Mouse (Mus musculus) heart, embryonic 14.5 days (tissue): ENCODE results near the gene Tmem198. TPM values are rescaled to one million over a fixed set of nuclear protein-coding genes. Genes with fewer than 3 reads are reported as not detected.

Source experiments
- ATAC-seq: fragments of 200-750 bp; cut with Nextera tagmentation; 2 replicates; pipeline ENCODE4 v1.8.0; 2017; ENCODE audit warnings: low read depth, moderate TSS enrichment; ENCODE audit not compliant: insufficient number of reproducible peaks, insufficient read depth, low FRiP score
- H3K27ac ChIP-seq, 2 experiments: fragments of 200-500 bp in 1 of 2; fragments of 300-500 bp in 1 of 2; sonication (generic) in 1 of 2; replicated peaks in 1 of 2; 2 replicates each; pipeline ENCODE4 v1.5.1; 2012 to 2014; ENCODE audit warnings: low read depth in 2 of 2, low read length in 2 of 2, control low read depth in 1 of 2, mild to moderate bottlenecking in 1 of 2, mixed read lengths in 1 of 2; ENCODE audit not compliant: control insufficient read depth in 1 of 2, insufficient read depth in 1 of 2
- H3K27me3 ChIP-seq: fragments of 300-500 bp; sonication (generic); 2 replicates; pipeline ENCODE4 v1.6.1; 2014; ENCODE audit warnings: mild to moderate bottlenecking, low read length, control low read depth; ENCODE audit not compliant: control insufficient read depth, insufficient read depth
- H3K36me3 ChIP-seq: fragments of 300-500 bp; sonication (generic); 2 replicates; pipeline ENCODE4 v1.6.1; 2014; ENCODE audit warnings: mild to moderate bottlenecking, control low read depth, low read length, mixed read lengths; ENCODE audit not compliant: control insufficient read depth, insufficient read depth
- H3K4me1 ChIP-seq, 2 experiments: fragments of 200-500 bp in 1 of 2; fragments of 300-500 bp in 1 of 2; sonication (generic) in 1 of 2; 2 replicates each; pipeline ENCODE4 v1.6.1; 2012 to 2014; ENCODE audit warnings: low read length in 2 of 2, control low read depth in 1 of 2, mixed read lengths in 1 of 2; ENCODE audit not compliant: control insufficient read depth in 2 of 2, insufficient read depth in 2 of 2
- H3K4me2 ChIP-seq: fragments of 300-500 bp; sonication (generic); 2 replicates; pipeline ENCODE4 v1.6.1; 2014; ENCODE audit warnings: mild to moderate bottlenecking, low read length
- H3K4me3 ChIP-seq, 2 experiments: fragments of 200-500 bp in 1 of 2; fragments of 300-500 bp in 1 of 2; sonication (generic) in 1 of 2; 2 replicates each; pipeline ENCODE4 v1.5.1; 2012 to 2014; ENCODE audit warnings: low read length in 2 of 2, mild to moderate bottlenecking in 2 of 2, control low read depth in 1 of 2, low read depth in 1 of 2, moderate library complexity in 1 of 2; ENCODE audit not compliant: control insufficient read depth in 1 of 2, insufficient read depth in 1 of 2
- H3K9ac ChIP-seq: fragments of 300-500 bp; sonication (generic); 2 replicates; pipeline ENCODE4 v1.6.1; 2014; ENCODE audit warnings: mild to moderate bottlenecking, low read length
- H3K9me3 ChIP-seq: fragments of 300-500 bp; sonication (generic); 2 replicates; pipeline ENCODE4 v1.6.1; 2016; ENCODE audit warnings: low read length, control low read depth; ENCODE audit not compliant: control insufficient read depth
- WGBS: fragments of 180-500 bp; shearing (Covaris S2); extraction: QIAGEN DNeasy Blood & Tissue Kit; methylation state at CpG from one replicate; pipeline ENCODE4 v1.1.7; 2014; 5-methylcytosine and 5-hydroxymethylcytosine counted together
- polyA plus RNA-seq: library from polyadenylated mRNA; unstranded; fragments of >200 nt; fragmentation: Nextera tagmentation; extraction: Ambion mirVana; gene quantifications from 2 replicates; pipeline ENCODE4 v1.2.1, GENCODE M21; 2014

Gene Tmem198
- polyA plus RNA-seq, 1 experiment from 2014 or later: 0.38 TPM

GRCm38 (mm10) chr1:75494878-75495548, 15.7 kb downstream of the Tmem198 start:
- H3K4me1 ChIP-seq: no peaks in the 10 kb centered on the region
- H3K4me3 ChIP-seq: no peak overlapping the region
- no peak overlapping the region for H3K27ac ChIP-seq
- H3K9ac ChIP-seq: no peak overlapping the region
- 71% methylated on average over 12 of the region's 12 CpGs for WGBS
- ATAC-seq: no peak
- peaks cover 96% of the 10 kb centered on the region for H3K36me3 ChIP-seq
- H3K27me3 ChIP-seq: no peaks in the 10 kb centered on the region
- H3K4me2 ChIP-seq: no peak overlapping the region
- H3K9me3 ChIP-seq: no peaks in the 10 kb centered on the region

GRCm38 (mm10) chr1:75498897-75499296, 19.6 kb downstream of the Tmem198 start:
- H3K4me3 ChIP-seq: no peak overlapping the region
- H3K27me3 ChIP-seq: no peaks in the 10 kb centered on the region
- no peak for ATAC-seq
- no peak overlapping the region for H3K9ac ChIP-seq
- 81% methylated on average over 4 of the region's 4 CpGs for WGBS
- H3K27ac ChIP-seq: no peak overlapping the region
- peaks cover 10 to 13% of the 10 kb centered on the region in 2 experiments for H3K4me1 ChIP-seq
- H3K4me2 ChIP-seq: no peak overlapping the region
- no peaks in the 10 kb centered on the region for H3K9me3 ChIP-seq
- H3K36me3 ChIP-seq: peaks cover 96% of the 10 kb centered on the region

- Histone ChIP-seq H3K27me3 (no peaks in the 10 kb centered on the region), H3K4me1 (peaks cover 11 to 18% of the 10 kb centered on the region in 2 experiments), H3K4me3 (no peak overlapping the region), H3K27ac (no peak overlapping the region), H3K9me3 (no peaks in the 10 kb centered on the region), H3K9ac (no peak overlapping the region), H3K4me2 (no peak overlapping the region), H3K36me3 (peaks cover 95% of the 10 kb centered on the region)
- no peak for ATAC-seq
- 80% methylated on average over 7 of the region's 7 CpGs for WGBS
Measured at GRCm38 (mm10) chr1:75499441-75499840, 20.1 kb downstream of the Tmem198 start.

- Histone ChIP-seq H3K9me3 (no peaks in the 10 kb centered on the region), H3K27me3 (no peaks in the 10 kb centered on the region), H3K36me3 (peaks cover 70% of the 10 kb centered on the region), H3K4me1 (peaks cover 16 to 26% of the 10 kb centered on the region in 2 experiments), H3K9ac (no peak overlapping the region), H3K4me2 (no peak overlapping the region), H3K4me3 (no peak overlapping the region), H3K27ac (no peak overlapping the region)
- ATAC-seq: no peak
- WGBS: 82% methylated on average over 9 of the region's 9 CpGs
Measured at GRCm38 (mm10) chr1:75501905-75502304, 22.6 kb downstream of the Tmem198 start.

GRCm38 (mm10) chr1:75502945-75503650, 23.8 kb downstream of the Tmem198 start:
- peak overlapping the region; percentile 100 for H3K9ac ChIP-seq
- no peaks in the 10 kb centered on the region for H3K27me3 ChIP-seq
- H3K36me3 ChIP-seq: peaks cover 58% of the 10 kb centered on the region
- ATAC-seq: no peak
- H3K9me3 ChIP-seq: no peaks in the 10 kb centered on the region
- H3K4me1 ChIP-seq: peaks cover 24 to 34% of the 10 kb centered on the region in 2 experiments
- H3K4me2 ChIP-seq: peak overlapping the region; percentile 84
- 75% methylated on average over 25 of the region's 25 CpGs for WGBS
- H3K27ac ChIP-seq: no peak overlapping the region
- peak overlapping the region; percentile 32 to 93; a peak in 3 of 4 replicates for H3K4me3 ChIP-seq

- H3K27me3 ChIP-seq: no peaks in the 10 kb centered on the region
- H3K27ac ChIP-seq: 0 out of 4 replicates have a peak overlapping the region, but pooled peaks of 1 of the 2 experiments have one; percentile 2
- peak overlapping the region; percentile 32 to 93; a peak in 3 of 4 replicates for H3K4me3 ChIP-seq
- no peaks in the 10 kb centered on the region for H3K9me3 ChIP-seq
- H3K36me3 ChIP-seq: peaks cover 53% of the 10 kb centered on the region
- 61% methylated on average over 23 of the region's 23 CpGs for WGBS
- peaks cover 24 to 34% of the 10 kb centered on the region in 2 experiments for H3K4me1 ChIP-seq
- ATAC-seq: no peak
- peak overlapping the region; percentile 100 for H3K9ac ChIP-seq
- H3K4me2 ChIP-seq: peak overlapping the region; percentile 84
Measured at GRCm38 (mm10) chr1:75503651-75503980, 24.3 kb downstream of the Tmem198 start.

GRCm38 (mm10) chr1:75504256-75505045, 25.1 kb downstream of the Tmem198 start:
- no peak for ATAC-seq
- H3K36me3 ChIP-seq: peaks cover 45% of the 10 kb centered on the region
- WGBS: 35% methylated on average over 9 of the region's 9 CpGs

More at GRCm38 (mm10) chr1:75504256-75505045, 25.1 kb downstream of the Tmem198 start:
- Histone ChIP-seq H3K4me1 (peaks cover 27 to 37% of the 10 kb centered on the region in 2 experiments), H3K9me3 (no peaks in the 10 kb centered on the region), H3K4me2 (peak overlapping the region; percentile 84), H3K9ac (peak overlapping the region; percentile 100), H3K27ac (peak overlapping the region in 1 of 2 experiments; percentile 100; a peak in 1 of 4 replicates), H3K4me3 (peak overlapping the region; percentile 77 to 93), H3K27me3 (no peaks in the 10 kb centered on the region)
